Mouse (Mus musculus) spleen, adult 2 months (tissue): ENCODE data around the gene Tmem92.
"Not testable (repeated sequence)": the region's sequence is repeated elsewhere in the genome, so short reads cannot be mapped to it uniquely, and the experiment has no call there.

Experiments
- CTCF ChIP-seq: fragments of 200-500 bp; IDR thresholded peaks from 2 replicates; pipeline ENCODE4 v1.5.1; 2011; ENCODE audit warnings: mild to moderate bottlenecking, inconsistent platforms; ENCODE audit not compliant: insufficient read depth, insufficient read length, insufficient replicate concordance; ENCODE audit errors: extremely low read depth
- POLR2A ChIP-seq: fragments of 200-500 bp; IDR thresholded peaks from 2 replicates; pipeline ENCODE4 v1.6.1; 2011; ENCODE audit warnings: low read depth, low read length, inconsistent platforms

GRCm38 (mm10) chr11:94818946-94819345 lies 36.4 kb upstream of the Tmem92 start:
- TF ChIP-seq CTCF, POLR2A: not testable (repeated sequence)
